Mouse (Mus musculus) MEL (cell line): ENCODE data around the gene Il11ra1. TPM values are rescaled to one million over a fixed set of nuclear protein-coding genes. Genes with fewer than 3 reads are reported as not detected.
A peak's percentile ranks its signal among the peaks of the same experiment; 100 is the strongest.

Experiments
- DNase-seq: peaks from one replicate; pipeline ENCODE4 v3.0.0; 2011; ENCODE audit warnings: low read depth, low spot score
- H3K27ac ChIP-seq: 2 replicates; pipeline ENCODE4 v1.5.1; 2012; ENCODE audit warnings: low read depth, mild to moderate bottlenecking, control low read depth, low read length, moderate library complexity; ENCODE audit not compliant: control insufficient read depth
- H3K27me3 ChIP-seq, 2 experiments: fragments of 150-350 bp in 1 of 2; sonication (generic) in 1 of 2; 2 replicates each; pipeline ENCODE4 v1.6.1; 2012; ENCODE audit warnings: low read length in 2 of 2, mild to moderate bottlenecking in 2 of 2, improper control_type of control experiment in 1 of 2, moderate library complexity in 1 of 2; ENCODE audit not compliant: insufficient read depth in 2 of 2, control insufficient read depth in 1 of 2
- H3K36me3 ChIP-seq, 2 experiments: 2 replicates each; pipeline ENCODE4 v1.6.1; 2012 to 2014; ENCODE audit warnings: low read length in 2 of 2, improper control_type of control experiment in 1 of 2, inconsistent platforms in 1 of 2, mild to moderate bottlenecking in 1 of 2; ENCODE audit not compliant: insufficient read depth in 2 of 2, control insufficient read depth in 1 of 2
- H3K4me1 ChIP-seq, 2 experiments: fragments of 150-350 bp in 1 of 2; sonication (generic) in 1 of 2; 2 replicates each; pipeline ENCODE4 v1.6.1; 2012; ENCODE audit warnings: low read length in 2 of 2, improper control_type of control experiment in 1 of 2, mild to moderate bottlenecking in 1 of 2; ENCODE audit not compliant: insufficient read depth in 2 of 2, control insufficient read depth in 1 of 2
- H3K4me3 ChIP-seq, 2 experiments: fragments of 150-350 bp in 1 of 2; sonication (generic) in 1 of 2; 2 replicates each; pipeline ENCODE4 v1.5.1; 2012; ENCODE audit warnings: low read depth in 2 of 2, low read length in 2 of 2, mild to moderate bottlenecking in 2 of 2, moderate library complexity in 2 of 2, control low read depth in 1 of 2, improper control_type of control experiment in 1 of 2; ENCODE audit not compliant: control insufficient read depth in 1 of 2, insufficient read depth in 1 of 2
- H3K79me2 ChIP-seq: 2 replicates; pipeline ENCODE4 v1.6.1; 2012; ENCODE audit warnings: mild to moderate bottlenecking, low read length, moderate library complexity; ENCODE audit not compliant: control insufficient read depth, poor library complexity, insufficient read depth
- H3K9ac ChIP-seq: 2 replicates; pipeline ENCODE4 v1.6.1; 2012; ENCODE audit warnings: low read depth, mild to moderate bottlenecking, control low read depth, low read length, moderate library complexity; ENCODE audit not compliant: control insufficient read depth, poor library complexity, severe bottlenecking
- H3K9me3 ChIP-seq: fragments of 150-350 bp; sonication (generic); replicated peaks from 2 replicates; pipeline ENCODE4 v1.6.1; 2012; ENCODE audit warnings: mild to moderate bottlenecking, low read length, improper control_type of control experiment, moderate library complexity; ENCODE audit not compliant: insufficient read depth
- CHD2 ChIP-seq: IDR thresholded peaks from 2 replicates; pipeline ENCODE4 v1.6.1; 2011; ENCODE audit warnings: low read length, improper control_type of control experiment
- CTCF ChIP-seq, 3 experiments: IDR thresholded peaks in 2 of 3; conservative IDR thresholded peaks in 1 of 3; 2 replicates each; pipeline ENCODE4 v1.5.1; 2011 to 2012; ENCODE audit warnings: low read length in 3 of 3, low read depth in 2 of 3, mild to moderate bottlenecking in 2 of 3, improper control_type of control experiment in 1 of 3, inconsistent platforms in 1 of 3, mixed read lengths in 1 of 3, moderate library complexity in 1 of 3; ENCODE audit not compliant: control insufficient read depth in 1 of 3, insufficient read depth in 1 of 3, poor library complexity in 1 of 3, severe bottlenecking in 1 of 3
- ELF1 ChIP-seq: IDR thresholded peaks from 2 replicates; pipeline ENCODE4 v1.6.1; 2014; ENCODE audit warnings: low read depth, mild to moderate bottlenecking, inconsistent platforms, low read length, improper control_type of control experiment, moderate library complexity
- EP300 ChIP-seq, 2 experiments: IDR thresholded peaks; 2 replicates each; pipeline ENCODE4 v1.6.1; 2011; ENCODE audit warnings: improper control_type of control experiment in 2 of 2, low read length in 2 of 2, low read depth in 1 of 2, mild to moderate bottlenecking in 1 of 2
- ETS1 ChIP-seq: IDR thresholded peaks from 2 replicates; pipeline ENCODE4 v1.6.1; 2012; ENCODE audit warnings: low read depth, mild to moderate bottlenecking, inconsistent platforms, low read length, improper control_type of control experiment, moderate library complexity
- GABPA ChIP-seq: IDR thresholded peaks from 2 replicates; pipeline ENCODE4 v1.6.1; 2012; ENCODE audit warnings: low read depth, mild to moderate bottlenecking, inconsistent platforms, low read length, improper control_type of control experiment, moderate library complexity
- GATA1 ChIP-seq: IDR thresholded peaks from 2 replicates; pipeline ENCODE4 v1.6.1; 2011; ENCODE audit warnings: low read depth, low read length, improper control_type of control experiment
- HCFC1 ChIP-seq: IDR thresholded peaks from 2 replicates; pipeline ENCODE4 v1.6.1; 2012; ENCODE audit warnings: low read depth, mild to moderate bottlenecking, inconsistent platforms, low read length, improper control_type of control experiment, moderate library complexity
- JUND ChIP-seq: IDR thresholded peaks from 2 replicates; pipeline ENCODE4 v1.6.1; 2011; ENCODE audit warnings: low read depth, mild to moderate bottlenecking, improper control_type of control experiment, low read length
- KAT2A ChIP-seq: conservative IDR thresholded peaks from 2 replicates; pipeline ENCODE4 v1.6.1; 2012; ENCODE audit warnings: low read depth, low read length, improper control_type of control experiment, inconsistent platforms
- MAX ChIP-seq: IDR thresholded peaks from 2 replicates; pipeline ENCODE4 v1.6.1; 2011; ENCODE audit warnings: low read length, improper control_type of control experiment
- MEF2A ChIP-seq: IDR thresholded peaks from 2 replicates; pipeline ENCODE4 v1.6.1; 2014; ENCODE audit warnings: low read depth, mild to moderate bottlenecking, inconsistent platforms, low read length, improper control_type of control experiment; ENCODE audit not compliant: poor library complexity, insufficient replicate concordance, severe bottlenecking; ENCODE audit errors: extremely low read depth
- MXI1 ChIP-seq: IDR thresholded peaks from 2 replicates; pipeline ENCODE4 v1.6.1; 2011; ENCODE audit warnings: mild to moderate bottlenecking, low read depth, low read length, improper control_type of control experiment
- MYB ChIP-seq: IDR thresholded peaks from 2 replicates; pipeline ENCODE4 v1.6.1; 2011; ENCODE audit warnings: mild to moderate bottlenecking, low read depth, low read length, improper control_type of control experiment
- MYC ChIP-seq: IDR thresholded peaks from 2 replicates; pipeline ENCODE4 v1.6.1; 2011; ENCODE audit warnings: low read depth, mild to moderate bottlenecking, low read length, improper control_type of control experiment, moderate library complexity
- NRF1 ChIP-seq: IDR thresholded peaks from 2 replicates; pipeline ENCODE4 v1.6.1; 2014; ENCODE audit warnings: low read depth, mild to moderate bottlenecking, inconsistent platforms, low read length, improper control_type of control experiment, moderate library complexity; ENCODE audit not compliant: poor library complexity, insufficient read depth, severe bottlenecking
- POLR2A ChIP-seq, 2 experiments: IDR thresholded peaks; 2 replicates each; pipeline ENCODE4 v1.6.1; 2011 to 2012; ENCODE audit warnings: low read length in 2 of 2, mild to moderate bottlenecking in 2 of 2, control low read depth in 1 of 2, improper control_type of control experiment in 1 of 2, low read depth in 1 of 2, moderate library complexity in 1 of 2; ENCODE audit not compliant: control insufficient read depth in 1 of 2, insufficient read depth in 1 of 2, poor library complexity in 1 of 2
- POLR2AphosphoS2 ChIP-seq: IDR thresholded peaks from 2 replicates; pipeline ENCODE4 v1.6.1; 2011; ENCODE audit warnings: low read length, improper control_type of control experiment
- RAD21 ChIP-seq: IDR thresholded peaks from 2 replicates; pipeline ENCODE4 v1.6.1; 2011; ENCODE audit warnings: mild to moderate bottlenecking, low read depth, low read length, improper control_type of control experiment
- RCOR1 ChIP-seq: IDR thresholded peaks from 2 replicates; pipeline ENCODE4 v1.6.1; 2012; ENCODE audit warnings: low read depth, mild to moderate bottlenecking, inconsistent platforms, low read length, improper control_type of control experiment
- SIN3A ChIP-seq: IDR thresholded peaks from 2 replicates; pipeline ENCODE4 v1.6.1; 2012; ENCODE audit warnings: low read length, improper control_type of control experiment, inconsistent platforms
- SMC3 ChIP-seq: IDR thresholded peaks from 2 replicates; pipeline ENCODE4 v1.6.1; 2011; ENCODE audit warnings: low read depth, low read length, improper control_type of control experiment
- USF1 ChIP-seq: IDR thresholded peaks from 2 replicates; pipeline ENCODE4 v1.6.1; 2014; ENCODE audit warnings: low read depth, mild to moderate bottlenecking, inconsistent platforms, low read length, improper control_type of control experiment, moderate library complexity
- ZC3H11A ChIP-seq: IDR thresholded peaks from 2 replicates; pipeline ENCODE4 v1.6.1; 2012; ENCODE audit warnings: low read depth, mild to moderate bottlenecking, inconsistent platforms, low read length, improper control_type of control experiment
- ZNF384 ChIP-seq: IDR thresholded peaks from 2 replicates; pipeline ENCODE4 v1.6.1; 2012; ENCODE audit warnings: low read depth, mild to moderate bottlenecking, inconsistent platforms, low read length, improper control_type of control experiment
- polyA plus RNA-seq, 2 experiments: library from polyadenylated mRNA; stranded (reverse) in 1 of 2; unstranded in 1 of 2; fragments of >175 nt in 1 of 2; fragments of >200 nt in 1 of 2; gene quantifications; 2 replicates each; pipeline versions ENCODE4 v1.2.1 to v1.2.4; 2012; ENCODE audit warnings: low replicate concordance in 2 of 2, low read depth in 1 of 2; ENCODE audit not compliant: insufficient read length in 2 of 2, insufficient read depth in 1 of 2, missing spikeins in 1 of 2
- total RNA-seq: library from RNA; depleted of rRNA; stranded (reverse); fragments of 300-350 nt; gene quantifications from 2 replicates; pipeline ENCODE4 v1.2.3, GENCODE M21; 2012

The Il11ra1 gene
- total and polyA plus RNA-seq, 3 experiments = 44.4 to 66.7 TPM; not detected in 1

DNA sequence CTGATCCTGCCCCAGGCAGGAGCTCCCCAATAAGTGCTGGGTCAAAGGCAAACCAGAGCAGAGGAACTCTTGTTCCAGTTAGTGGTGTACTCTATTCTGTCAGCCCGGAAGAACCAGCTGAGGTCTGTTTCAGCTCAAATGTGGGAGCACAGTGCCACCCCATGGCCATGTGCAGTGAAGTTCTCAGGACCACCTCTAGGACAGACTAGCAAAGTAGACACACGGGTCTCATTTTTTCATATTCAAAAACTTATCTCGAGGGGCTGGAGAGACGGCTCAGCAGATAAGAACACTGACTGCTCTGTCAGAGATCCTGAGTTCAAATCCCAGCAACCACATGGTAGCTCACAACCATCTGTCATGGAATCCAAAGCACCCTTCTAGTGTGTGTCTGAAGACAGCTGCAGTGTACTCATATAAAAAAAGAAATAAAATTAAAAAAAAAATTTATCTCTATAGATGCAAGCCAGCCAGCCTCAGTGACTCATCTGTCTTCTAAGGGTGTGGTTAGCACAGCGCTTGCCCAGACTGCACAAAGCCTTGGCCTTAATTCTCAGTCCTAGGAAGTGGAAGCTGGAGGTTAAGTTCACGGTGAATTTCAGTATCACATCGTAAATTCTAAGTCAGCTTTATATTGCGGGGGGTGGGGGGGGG lies 37.9 kb downstream of the Il11ra1 start:
- H3K4me3 ChIP-seq = no peak overlapping the region
- 0 out of 4 replicates have a peak, but pooled peaks have one; percentile 37 to 46 for TF ChIP-seq EP300 (IDR thresholded peaks at IDR 0.05; ENCODE audit: low read depth in 1 of 2, low read length in 2 of 2)
- TF ChIP-seq MXI1 = peak; percentile 65; the same call in 1 of the 2 replicates
- no peak for TF ChIP-seq KAT2A
- TF ChIP-seq ZNF384 = peak; percentile 84
- peak; percentile 63; the same call in 1 of the 2 replicates for TF ChIP-seq ELF1
- TF ChIP-seq JUND = 0 out of 2 replicates have a peak, but pooled peaks have one; percentile 6
- TF ChIP-seq POLR2A (IDR thresholded peaks at IDR 0.05; ENCODE audit: control insufficient read depth in 1 of 2, insufficient read depth in 1 of 2, low read depth in 1 of 2, low read length in 2 of 2, poor library complexity in 1 of 2) = peak in 1 of 2 experiments; percentile 45; a peak in 1 of 4 replicates
- peak; percentile 76 for TF ChIP-seq RAD21
- TF ChIP-seq MYB = no peak
- TF ChIP-seq MYC = peak; percentile 74
- peak; percentile 14; the same call in 1 of the 2 replicates for TF ChIP-seq ETS1
- TF ChIP-seq CTCF (IDR thresholded peaks at IDR 0.05 in 2 of 3, conservative IDR thresholded peaks at IDR 0.05 in 1 of 3; ENCODE audit: control insufficient read depth in 1 of 3, insufficient read depth in 1 of 3, low read depth in 2 of 3, low read length in 3 of 3, poor library complexity in 1 of 3, severe bottlenecking in 1 of 3) = peak; percentile 58 to 90 (median 81)
- no peak for TF ChIP-seq CHD2
- TF ChIP-seq SIN3A = peak; percentile 71; the same call in 1 of the 2 replicates
- TF ChIP-seq GABPA = no peak
- TF ChIP-seq GATA1 = peak; percentile 71
- 0 out of 2 replicates have a peak, but pooled peaks have one; percentile 20 for TF ChIP-seq USF1
- peak; percentile 39 for TF ChIP-seq ZC3H11A
- TF ChIP-seq POLR2AphosphoS2 = peak; percentile 89
- 0 out of 2 replicates have a peak, but pooled peaks have one; percentile 34 for TF ChIP-seq HCFC1
- TF ChIP-seq RCOR1 = peak; percentile 10; the same call in 1 of the 2 replicates
- no peak for TF ChIP-seq MEF2A
- TF ChIP-seq SMC3 = peak; percentile 57
- TF ChIP-seq NRF1 = peak; percentile 52; the same call in 1 of the 2 replicates
- TF ChIP-seq MAX = peak; percentile 40; the same call in 1 of the 2 replicates
- H3K9me3 ChIP-seq = no peaks in the 10 kb centered on the region
- H3K36me3 ChIP-seq = peaks cover 0 to 27% of the 10 kb centered on the region in 2 experiments; a peak in 2 of 4 replicates
- H3K4me1 ChIP-seq = peaks cover 2 to 29% of the 10 kb centered on the region in 2 experiments
- peak; percentile 88 for DNase-seq
- H3K79me2 ChIP-seq = peaks cover 15% of the 10 kb centered on the region
- peak overlapping the region; percentile 83 for H3K27ac ChIP-seq
- peaks cover 0 to under 1% of the 10 kb centered on the region in 2 experiments; a peak in 1 of 4 replicates for H3K27me3 ChIP-seq
- H3K9ac ChIP-seq = peak overlapping the region; percentile 40
